Mouse (Mus musculus): ENCODE measurements around the gene Mrrf. TPM values are rescaled to one million over a fixed set of nuclear protein-coding genes. Genes with fewer than 3 reads are reported as not detected.
A peak's percentile ranks its signal among the peaks of the same experiment; 100 is the strongest.
"Not testable (repeated sequence)": the region's sequence is repeated elsewhere in the genome, so short reads cannot be mapped to it uniquely, and the experiment has no call there.

Gene Mrrf
- total and polyA plus RNA-seq, 3 experiments, result 1.8 to 57.9 (median 55.2) TPM

- H3K4me1 ChIP-seq (ENCODE audit: insufficient read depth, low read depth, low read length), result no peaks in the 10 kb centered on the region
- H3K36me3 ChIP-seq (replicated peaks), result peaks cover 87% of the 10 kb centered on the region
- TF ChIP-seq GATA2 (IDR thresholded peaks at IDR 0.05; ENCODE audit: borderline replicate concordance, low read depth, low read length) (no peak), POLR2AphosphoS5 (IDR thresholded peaks at IDR 0.05; ENCODE audit: insufficient replicate concordance, low read depth, low read length) (no peak)
- H3K4me3 ChIP-seq (ENCODE audit: low read depth, low read length), result no peak overlapping the region
- ATAC-seq (ENCODE audit: extremely low read depth, insufficient number of reproducible peaks, low FRiP score, poor library complexity, severe bottlenecking) (no peak), DNase-seq (ENCODE audit: low spot score) (no peak)
- H3K27me3 ChIP-seq (ENCODE audit: insufficient read depth, low read length), result no peaks in the 10 kb centered on the region
- H3K9me3 ChIP-seq (replicated peaks), result no peaks in the 10 kb centered on the region
Observed at GRCm38 (mm10) chr2:36126795-36127429, 9.3 kb upstream of the Mrrf start.

GRCm38 (mm10) chr2:36127973-36128372, 8.2 kb upstream of the Mrrf start:
- TF ChIP-seq GATA2 (IDR thresholded peaks at IDR 0.05; ENCODE audit: borderline replicate concordance, low read depth, low read length) (no peak), GATA1 (IDR thresholded peaks at IDR 0.05; ENCODE audit: borderline replicate concordance, low read length) (no peak), CTCF (IDR thresholded peaks at IDR 0.05; ENCODE audit: low read depth, low read length) (no peak), TAL1 (conservative IDR thresholded peaks at IDR 0.05; ENCODE audit: low read depth, low read length) (no peak), POLR2AphosphoS5 (IDR thresholded peaks at IDR 0.05; ENCODE audit: insufficient replicate concordance, low read depth, low read length) (no peak)
- ATAC-seq (ENCODE audit: extremely low read depth, insufficient number of reproducible peaks, low FRiP score, poor library complexity, severe bottlenecking) (no peak), DNase-seq (ENCODE audit: low spot score) (no peak)
- Histone ChIP-seq H3K4me3 (ENCODE audit: low read depth, low read length) (no peak overlapping the region), H3K9me3 (replicated peaks) (no peaks in the 10 kb centered on the region), H3K36me3 (replicated peaks) (peaks cover 87% of the 10 kb centered on the region), H3K27me3 (ENCODE audit: insufficient read depth, low read length) (no peaks in the 10 kb centered on the region), H3K4me1 (ENCODE audit: insufficient read depth, low read depth, low read length) (no peaks in the 10 kb centered on the region)

- Histone ChIP-seq H3K36me3 (replicated peaks) (peaks cover 88% of the 10 kb centered on the region), H3K4me1 (ENCODE audit: insufficient read depth, low read depth, low read length) (no peaks in the 10 kb centered on the region), H3K27me3 (ENCODE audit: insufficient read depth, low read length) (no peaks in the 10 kb centered on the region), H3K9me3 (replicated peaks) (no peaks in the 10 kb centered on the region), H3K4me3 (ENCODE audit: low read depth, low read length) (no peak overlapping the region)
- ATAC-seq (ENCODE audit: extremely low read depth, insufficient number of reproducible peaks, low FRiP score, poor library complexity, severe bottlenecking) (no peak), DNase-seq (ENCODE audit: low spot score) (no peak)
- no peak for TF ChIP-seq CTCF (IDR thresholded peaks at IDR 0.05; ENCODE audit: low read depth, low read length)
- TF ChIP-seq GATA2 (IDR thresholded peaks at IDR 0.05; ENCODE audit: borderline replicate concordance, low read depth, low read length), result no peak
- TF ChIP-seq POLR2AphosphoS5 (IDR thresholded peaks at IDR 0.05; ENCODE audit: insufficient replicate concordance, low read depth, low read length), result no peak
- TF ChIP-seq GATA1 (IDR thresholded peaks at IDR 0.05; ENCODE audit: borderline replicate concordance, low read length), result no peak
- TF ChIP-seq TAL1 (conservative IDR thresholded peaks at IDR 0.05; ENCODE audit: low read depth, low read length), result no peak
Observed at GRCm38 (mm10) chr2:36129051-36129450, 7.1 kb upstream of the Mrrf start.

DNA sequence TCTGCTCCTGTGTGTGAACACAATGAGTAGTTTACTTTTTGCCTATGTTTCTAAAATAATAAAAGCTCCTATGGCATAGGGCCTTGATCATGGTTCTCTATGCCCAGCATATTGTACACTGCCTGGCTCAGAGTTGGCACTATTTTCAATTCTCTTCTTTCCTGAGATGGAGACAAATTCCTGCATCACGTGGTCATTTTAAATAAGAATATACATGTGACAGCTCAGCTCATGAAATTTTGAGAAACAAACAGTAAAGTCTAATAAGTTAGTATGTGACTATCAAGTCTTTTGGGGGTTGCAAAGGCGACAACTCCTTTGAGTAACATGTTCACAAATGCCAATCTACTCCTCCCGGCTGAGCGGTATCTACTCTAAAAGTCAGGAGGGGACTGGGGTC, 302 bp upstream of the Mrrf start:
- ATAC-seq (ENCODE audit: extremely low read depth, insufficient number of reproducible peaks, low FRiP score, poor library complexity, severe bottlenecking), result no peak

DNA sequence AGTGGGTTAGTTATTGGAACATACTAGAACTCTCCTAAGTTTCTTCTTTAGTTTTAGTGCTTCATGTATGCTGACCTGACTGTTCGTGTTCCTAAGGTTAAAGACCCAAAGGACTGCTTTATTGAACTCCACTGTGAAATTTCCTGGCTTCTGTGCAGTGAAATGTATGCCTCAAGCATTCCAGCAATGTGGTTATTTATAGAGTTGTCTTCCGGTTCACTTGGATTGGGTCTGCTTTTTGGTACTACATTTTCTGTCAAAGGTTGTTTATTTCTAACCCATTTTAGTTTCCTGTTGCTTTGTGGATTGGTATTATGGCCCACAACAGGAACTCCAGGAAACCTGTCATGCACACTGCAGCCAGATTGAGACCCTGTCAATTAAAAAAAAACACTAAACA, 2.9 kb downstream of the Mrrf start:
- peaks cover 55% of the 10 kb centered on the region for H3K36me3 ChIP-seq (replicated peaks)
- ATAC-seq (ENCODE audit: extremely low read depth, insufficient number of reproducible peaks, low FRiP score, poor library complexity, severe bottlenecking), result no peak

More for the DNA sequence above, 302 bp upstream of the Mrrf start:
- peaks cover 16% of the 10 kb centered on the region for H3K4me1 ChIP-seq (ENCODE audit: insufficient read depth, low read depth, low read length)
- no peaks in the 10 kb centered on the region for H3K27me3 ChIP-seq (ENCODE audit: insufficient read depth, low read length)
- H3K4me3 ChIP-seq (ENCODE audit: low read depth, low read length), result peak overlapping the region; percentile 77
- TF ChIP-seq TAL1 (conservative IDR thresholded peaks at IDR 0.05; ENCODE audit: low read depth, low read length) (no peak), POLR2AphosphoS5 (IDR thresholded peaks at IDR 0.05; ENCODE audit: insufficient replicate concordance, low read depth, low read length) (no peak), GATA1 (IDR thresholded peaks at IDR 0.05; ENCODE audit: borderline replicate concordance, low read length) (no peak), CTCF (IDR thresholded peaks at IDR 0.05; ENCODE audit: low read depth, low read length) (no peak)
- H3K36me3 ChIP-seq (replicated peaks), result peaks cover 55% of the 10 kb centered on the region
- no peaks in the 10 kb centered on the region for H3K9me3 ChIP-seq (replicated peaks)
- no peak for DNase-seq (ENCODE audit: low spot score)

DNA sequence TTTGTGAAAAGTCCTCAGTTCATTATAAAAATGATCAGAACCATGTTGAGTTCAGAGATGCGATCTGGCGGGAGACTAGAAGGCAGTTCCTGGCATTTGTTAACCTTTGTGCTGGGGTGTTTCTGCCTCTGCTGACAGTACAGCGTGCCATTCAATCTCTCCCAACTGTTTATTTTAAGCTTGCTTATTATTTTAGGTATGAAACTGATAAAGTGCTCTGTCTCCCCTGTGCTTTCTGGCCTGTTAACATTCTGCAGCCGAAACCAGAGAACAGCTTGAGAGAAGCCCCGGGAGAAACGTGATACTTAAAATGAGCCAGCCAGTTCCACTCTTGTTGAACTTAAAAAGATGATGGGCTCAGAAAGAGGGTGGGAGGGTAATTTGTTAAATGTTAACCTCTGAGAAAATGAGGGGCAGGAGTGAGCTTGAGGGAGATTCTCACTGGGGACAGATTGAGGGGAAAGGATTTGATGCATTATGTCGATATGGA, 12.7 kb downstream of the Mrrf start:
- H3K4me3 ChIP-seq (ENCODE audit: low read depth, low read length), result no peak overlapping the region
- DNase-seq (ENCODE audit: low spot score) (no peak), ATAC-seq (ENCODE audit: extremely low read depth, insufficient number of reproducible peaks, low FRiP score, poor library complexity, severe bottlenecking) (no peak)
- no peaks in the 10 kb centered on the region for H3K9me3 ChIP-seq (replicated peaks)
- peaks cover 62% of the 10 kb centered on the region for H3K36me3 ChIP-seq (replicated peaks)
- H3K27me3 ChIP-seq (ENCODE audit: insufficient read depth, low read length), result no peaks in the 10 kb centered on the region
- TF ChIP-seq POLR2AphosphoS5 (IDR thresholded peaks at IDR 0.05; ENCODE audit: insufficient replicate concordance, low read depth, low read length), result no peak
- TF ChIP-seq GATA1 (IDR thresholded peaks at IDR 0.05; ENCODE audit: borderline replicate concordance, low read length), result no peak
- no peak for TF ChIP-seq TAL1 (conservative IDR thresholded peaks at IDR 0.05; ENCODE audit: low read depth, low read length)
- no peak for TF ChIP-seq GATA2 (IDR thresholded peaks at IDR 0.05; ENCODE audit: borderline replicate concordance, low read depth, low read length)
- TF ChIP-seq CTCF (IDR thresholded peaks at IDR 0.05; ENCODE audit: low read depth, low read length), result no peak
- H3K4me1 ChIP-seq (ENCODE audit: insufficient read depth, low read depth, low read length), result no peaks in the 10 kb centered on the region

More for the DNA sequence above, 2.9 kb downstream of the Mrrf start:
- no peaks in the 10 kb centered on the region for H3K9me3 ChIP-seq (replicated peaks)
- no peak overlapping the region for H3K4me3 ChIP-seq (ENCODE audit: low read depth, low read length)
- no peaks in the 10 kb centered on the region for H3K27me3 ChIP-seq (ENCODE audit: insufficient read depth, low read length)
- TF ChIP-seq TAL1 (conservative IDR thresholded peaks at IDR 0.05; ENCODE audit: low read depth, low read length) (no peak), GATA1 (IDR thresholded peaks at IDR 0.05; ENCODE audit: borderline replicate concordance, low read length) (no peak), POLR2AphosphoS5 (IDR thresholded peaks at IDR 0.05; ENCODE audit: insufficient replicate concordance, low read depth, low read length) (no peak), GATA2 (IDR thresholded peaks at IDR 0.05; ENCODE audit: borderline replicate concordance, low read depth, low read length) (no peak), CTCF (IDR thresholded peaks at IDR 0.05; ENCODE audit: low read depth, low read length) (no peak)
- no peak for DNase-seq (ENCODE audit: low spot score)
- H3K4me1 ChIP-seq (ENCODE audit: insufficient read depth, low read depth, low read length), result peaks cover 16% of the 10 kb centered on the region

DNA sequence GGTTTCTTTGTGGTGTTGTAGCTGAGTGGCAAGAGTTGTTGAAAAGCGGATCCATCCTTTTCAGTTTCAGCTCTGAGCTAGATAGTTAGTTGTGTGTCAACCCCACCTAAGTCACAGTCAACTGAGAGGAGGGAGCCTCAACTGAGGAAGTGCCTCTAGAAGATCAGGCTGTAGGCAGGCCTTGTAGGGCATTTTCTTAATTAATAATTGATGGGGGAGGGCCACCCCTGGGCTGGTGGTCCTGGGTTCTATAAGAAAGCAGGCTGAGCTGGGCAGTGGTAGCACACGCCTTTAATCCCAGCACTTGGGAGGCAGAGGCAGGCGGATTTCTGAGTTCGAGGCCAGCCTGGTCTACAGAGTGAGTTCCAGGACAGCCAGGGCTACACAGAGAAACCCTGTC, 16.2 kb downstream of the Mrrf start:
- ATAC-seq (ENCODE audit: extremely low read depth, insufficient number of reproducible peaks, low FRiP score, poor library complexity, severe bottlenecking); H3K9me3 ChIP-seq (replicated peaks); H3K4me1 ChIP-seq (ENCODE audit: insufficient read depth, low read depth, low read length); H3K4me3 ChIP-seq (ENCODE audit: low read depth, low read length); DNase-seq (ENCODE audit: low spot score); H3K27me3 ChIP-seq (ENCODE audit: insufficient read depth, low read length): not testable (repeated sequence)
- H3K36me3 ChIP-seq (replicated peaks), result peaks cover 79% of the 10 kb centered on the region

Data from G1E (cell line).